Mouse (Mus musculus): Measurements from ENCODE around the gene Armh2.

DNA sequence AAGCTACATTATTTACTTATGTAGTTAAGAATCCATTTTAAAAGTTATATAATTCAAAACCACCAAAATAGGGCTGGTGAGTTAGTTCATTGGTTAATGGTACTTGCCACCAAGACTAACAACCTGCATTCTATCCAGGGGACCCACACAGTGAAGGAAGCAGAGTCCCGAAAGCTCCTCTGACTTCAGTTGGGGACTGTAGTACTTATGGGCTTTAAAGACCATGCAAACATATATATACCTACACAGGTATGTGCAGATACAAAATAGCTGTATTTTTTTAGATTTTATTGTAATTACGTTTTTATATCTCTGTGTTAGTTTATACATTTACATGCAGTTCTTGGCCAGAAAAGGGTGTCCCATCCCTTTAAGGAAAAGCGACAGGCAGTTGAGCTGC is 15.7 kb downstream of the Armh2 start:
- TF ChIP-seq POLR2A (IDR thresholded peaks at IDR 0.05; ENCODE audit: insufficient read length, low read depth) = no peak
- TF ChIP-seq MAX (IDR thresholded peaks at IDR 0.05; ENCODE audit: low read depth) = no peak
- no peak for TF ChIP-seq POLR2AphosphoS2 (IDR thresholded peaks at IDR 0.05; ENCODE audit: insufficient read length, low read depth)
- TF ChIP-seq MYOG (IDR thresholded peaks at IDR 0.05; ENCODE audit: control insufficient read depth in 1 of 3, insufficient read depth in 1 of 3, insufficient read length in 2 of 3, low read depth in 2 of 3) = no peak
- TF ChIP-seq USF1 (IDR thresholded peaks at IDR 0.05; ENCODE audit: low read depth) = no peak
- no peak for TF ChIP-seq E2F4 (IDR thresholded peaks at IDR 0.05; ENCODE audit: insufficient read depth)
- no peak for TF ChIP-seq MYOD1 (IDR thresholded peaks at IDR 0.05; ENCODE audit: control insufficient read depth in 1 of 3, insufficient read length in 2 of 3, low read depth in 2 of 3)
